Mouse (Mus musculus): ENCODE measurements around the gene Gm5737.

- TF ChIP-seq CTCF (IDR thresholded peaks at IDR 0.05; ENCODE audit: low read depth) (no peak), EP300 (IDR thresholded peaks at IDR 0.05; ENCODE audit: low read depth) (no peak)
Observed at GRCm38 (mm10) chr7:120866684-120867083, 54.5 kb downstream of the Gm5737 start.

Measured in liver, postnatal 0 days (tissue).